Comparison of ENCODE assay signal across 8 mouse cellular contexts in the genomic region with DNA sequence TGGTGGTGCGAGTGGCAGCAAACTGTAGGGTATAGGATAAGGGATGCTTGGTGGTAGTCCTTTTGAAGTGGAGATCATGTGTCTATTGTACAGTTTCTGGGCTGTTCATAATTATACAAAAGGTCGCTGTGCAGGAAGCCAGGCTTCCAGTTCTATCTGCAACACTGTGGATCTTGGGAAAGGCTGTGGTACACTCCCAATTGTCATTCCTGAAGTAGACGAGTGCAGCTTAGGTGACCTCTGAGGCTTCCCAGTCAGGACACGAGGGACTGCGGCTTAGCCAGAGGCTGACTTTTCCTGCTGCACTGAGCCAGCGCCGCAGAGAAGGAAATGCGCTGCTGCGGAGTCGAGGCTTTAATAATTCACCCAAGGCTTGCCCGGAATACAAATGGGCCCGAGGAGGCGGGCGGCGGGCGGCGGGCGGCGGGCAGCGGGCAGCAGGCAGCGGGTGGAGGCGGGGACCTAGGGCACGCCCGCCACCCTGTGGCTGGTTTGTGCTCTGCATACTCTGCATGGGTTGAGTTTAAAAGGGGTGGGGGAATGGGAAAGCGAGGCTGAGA. TPM values are rescaled to one million over a fixed set of nuclear protein-coding genes. Genes with fewer than 3 reads are reported as not detected.
DNase-seq lines count a peak whose midpoint lies in the region; ATAC-seq and TF ChIP-seq lines count a peak whose summit lies in the region.

No protein-coding gene starts in this region.

- TF ChIP-seq EP300 in lung, postnatal 0 days (IDR thresholded peaks at IDR 0.05), result no peak

- H3K9me3 ChIP-seq in forebrain, embryonic 11.5 days (ENCODE audit: control insufficient read depth, low read length), result no peaks in the 10 kb centered on the region
- no peaks in the 10 kb centered on the region for H3K9me3 ChIP-seq in lung, postnatal 0 days (ENCODE audit: low read length)

- CTCF ChIA-PET in Patski (lab: Charles Lee), result interaction anchor here (1.3 kb wide), 1 partner anchor 176 kb away, joined by 5 read pairs; no protein-coding TSS in a partner anchor

- H3K36me3 ChIP-seq in forebrain, embryonic 11.5 days (ENCODE audit: control insufficient read depth, insufficient read depth, low read length), result no peaks in the 10 kb centered on the region
- no peaks in the 10 kb centered on the region for H3K36me3 ChIP-seq in lung, postnatal 0 days (ENCODE audit: insufficient read depth, low read length)

- ATAC-seq in Patski, result peak; percentile 94
- ATAC-seq in cerebellum, adult (ENCODE audit: insufficient number of reproducible peaks, low FRiP score, low TSS enrichment), result peak; percentile 76
- peak; percentile 85 for ATAC-seq in forebrain, embryonic 11.5 days (replicated peaks; ENCODE audit: low FRiP score)
- peak; percentile 82 to 89 for ATAC-seq in hematopoietic stem cell, adult 5-6 weeks (replicated peaks in 1 of 2; ENCODE audit: insufficient read depth in 1 of 2, low FRiP score in 2 of 2, low TSS enrichment in 1 of 2, low read depth in 1 of 2, poor library complexity in 2 of 2, severe bottlenecking in 2 of 2)
- ATAC-seq in lung, postnatal 0 days, result peak; percentile 65
- no peak for ATAC-seq in monocyte, adult 5-6 weeks (replicated peaks; ENCODE audit: insufficient number of reproducible peaks, low FRiP score, low TSS enrichment, poor library complexity, severe bottlenecking)

- in situ Hi-C loops in Patski (cut with MboI; ENCODE audit: low pct_unique_long_range_greater_than_20kb), result loop anchor here (10.0 to 25.0 kb wide), 2 partner anchors 176 to 1014 kb away; no protein-coding TSS in a partner anchor

- H3K27ac ChIP-seq in forebrain, embryonic 11.5 days (ENCODE audit: low read depth, low read length), result no peak overlapping the region
- no peak overlapping the region for H3K27ac ChIP-seq in lung, postnatal 0 days (ENCODE audit: low read length)

- DNase-seq in Patski (ENCODE audit: low read depth, low spot score), result peak; percentile 15
- peak; percentile 82 for DNase-seq in forebrain, embryonic 11.5 days (ENCODE audit: low spot score)
- DNase-seq in layer of hippocampus, adult 9-11 months, result peak; percentile 2
- DNase-seq in lung, postnatal 0 days (ENCODE audit: low spot score), result peak; percentile 64
- DNase-seq in retina, postnatal 7 days (ENCODE audit: low read depth, low spot score), result peak; percentile 25

- peak overlapping the region; percentile 49 for H3K4me2 ChIP-seq in forebrain, embryonic 11.5 days (ENCODE audit: low read depth, low read length, severe bottlenecking)
- peak overlapping the region; percentile 42 for H3K4me2 ChIP-seq in lung, postnatal 0 days (replicated peaks; ENCODE audit: low read depth, low read length)

- H3K27me3 ChIP-seq in Patski, result peaks cover 6% of the 10 kb centered on the region
- no peaks in the 10 kb centered on the region for H3K27me3 ChIP-seq in forebrain, embryonic 11.5 days (ENCODE audit: control insufficient read depth, insufficient read depth, low read length)
- no peaks in the 10 kb centered on the region for H3K27me3 ChIP-seq in lung, postnatal 0 days (replicated peaks; ENCODE audit: insufficient read depth, low read length)

- POLR2A ChIA-PET in Patski (lab: Charles Lee), result no interaction called here

- no peak overlapping the region for H3K4me3 ChIP-seq in forebrain, embryonic 11.5 days (ENCODE audit: low read depth, low read length)
- no peak overlapping the region for H3K4me3 ChIP-seq in lung, postnatal 0 days (ENCODE audit: low read depth, low read length)

- TF ChIP-seq CTCF in Patski (IDR thresholded peaks at IDR 0.05), result peak; percentile 35
- TF ChIP-seq CTCF in lung, postnatal 0 days (IDR thresholded peaks at IDR 0.05), result peak; percentile 70

- H3K9ac ChIP-seq in forebrain, embryonic 11.5 days (ENCODE audit: low read length), result no peak overlapping the region; the same call in 1 of the 2 replicates
- no peak overlapping the region for H3K9ac ChIP-seq in lung, postnatal 0 days (replicated peaks; ENCODE audit: low read depth)

- WGBS in forebrain, embryonic 11.5 days, result 19% methylated on average over 25 of the region's 25 CpGs
- 12% methylated on average over 21 of the region's 25 CpGs for WGBS in lung, postnatal 0 days

- H3K4me1 ChIP-seq in forebrain, embryonic 11.5 days (replicated peaks; ENCODE audit: control insufficient read depth, insufficient read depth, low read length), result no peaks in the 10 kb centered on the region
- H3K4me1 ChIP-seq in lung, postnatal 0 days (ENCODE audit: insufficient read depth, low read depth, low read length), result no peaks in the 10 kb centered on the region

RNA-seq across cellular contexts. Expression of a gene that starts 45.4 kb away (rescaled TPM):
- 112 TPM for polyA plus RNA-seq in Patski (2021)
- polyA plus RNA-seq in forebrain, embryonic 11.5 days (2014; fragmentation: Nextera tagmentation; extraction: Ambion mirVana), result 759 and 772 TPM in 2 replicates
- 175 and 301 TPM in 2 replicates for total RNA-seq in hematopoietic stem cell, adult 5-6 weeks (2017)
- 57.1 and 64.4 TPM in 2 replicates for polyA plus RNA-seq in lung, postnatal 0 days (2015; fragmentation: Nextera tagmentation; extraction: Ambion mirVana)
- 4.8 to 9.4 TPM (median 7.9 TPM) in 3 replicates for total RNA-seq in monocyte, adult 5-6 weeks (2017)

Comparison
In these comparisons a context has a peak if more than half of its experiments do, and no peak if none do; other contexts are left out.
1. DNase-seq: peak in every context shown above with its lines; median percentile 82 in forebrain, embryonic 11.5 days; 64 in lung, postnatal 0 days; 25 in retina, postnatal 7 days; 15 in Patski; 2 in layer of hippocampus, adult 9-11 months.